Mouse (Mus musculus) spleen, postnatal 36 days (tissue): Measurements from ENCODE around the gene Cacng2.
"Not testable (repeated sequence)": the region's sequence is repeated elsewhere in the genome, so short reads cannot be mapped to it uniquely, and the experiment has no call there.

ENCODE experiments used
- DNase-seq, 2 experiments: peaks; one replicate each; pipeline ENCODE4 v3.0.0; 2022; ENCODE audit warnings: low spot score in 2 of 2, mixed read lengths in 1 of 2

Cacng2 gene

GRCm38 (mm10) chr15:78008206-78008605, 111.6 kb downstream of the Cacng2 start:
- DNase-seq: not testable (repeated sequence)

GRCm38 (mm10) chr15:78003929-78004328, 115.9 kb downstream of the Cacng2 start:
- DNase-seq: no peak

GRCm38 (mm10) chr15:78001400-78001799, 118.4 kb downstream of the Cacng2 start:
- DNase-seq: no peak

- DNase-seq: no peak
Observed at GRCm38 (mm10) chr15:77988541-77988940, 131.3 kb downstream of the Cacng2 start.

- no peak for DNase-seq
Observed at GRCm38 (mm10) chr15:77983391-77983790, 136.4 kb downstream of the Cacng2 start.

DNA sequence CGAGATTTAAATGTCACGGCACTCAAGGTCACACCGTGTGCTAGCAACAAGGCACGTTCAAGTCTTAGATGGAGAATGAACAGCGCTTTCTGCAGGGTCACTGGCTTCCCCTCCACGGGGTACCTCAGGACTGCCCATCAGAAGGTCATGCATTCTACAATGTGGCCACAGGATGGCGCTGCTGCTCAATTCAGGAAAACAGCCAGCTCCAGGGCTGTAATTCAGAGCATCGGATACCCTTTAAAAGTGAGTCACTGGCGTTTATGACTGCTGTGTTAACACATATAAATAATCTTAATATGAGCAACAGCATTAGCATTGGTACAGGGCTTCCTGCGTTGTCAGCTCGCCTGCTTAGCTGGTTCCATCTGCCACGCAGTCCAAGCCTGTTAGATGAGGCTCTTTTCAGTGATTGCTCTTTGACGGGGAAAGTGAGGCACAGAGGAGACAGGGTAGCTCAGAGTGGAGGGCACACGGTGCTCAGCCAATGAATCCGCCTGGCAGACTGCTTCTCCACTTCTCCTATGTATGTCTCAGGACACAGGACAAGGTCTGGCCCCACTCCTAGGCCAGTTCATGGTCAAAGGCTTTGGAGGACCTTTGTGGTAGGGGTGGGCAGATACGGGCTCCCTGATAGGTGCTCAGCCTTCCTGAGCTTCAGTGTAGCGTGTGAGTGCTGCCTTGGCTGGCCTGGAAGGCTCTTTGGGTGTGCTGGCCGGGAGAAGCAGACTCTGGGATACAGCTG, 137.5 kb downstream of the Cacng2 start:
- peak in 1 of 2 experiments; percentile 37 for DNase-seq

- DNase-seq: no peak
Observed at GRCm38 (mm10) chr15:77981181-77981680, 138.6 kb downstream of the Cacng2 start.

- no peak for DNase-seq
Observed at GRCm38 (mm10) chr15:77979427-77979865, 140.4 kb downstream of the Cacng2 start.

- peak in 1 of 2 experiments; percentile 21 for DNase-seq
Observed at GRCm38 (mm10) chr15:77977663-77978062, 142.2 kb downstream of the Cacng2 start.

GRCm38 (mm10) chr15:77974165-77974841, 145.5 kb downstream of the Cacng2 start:
- DNase-seq: no peak

DNA sequence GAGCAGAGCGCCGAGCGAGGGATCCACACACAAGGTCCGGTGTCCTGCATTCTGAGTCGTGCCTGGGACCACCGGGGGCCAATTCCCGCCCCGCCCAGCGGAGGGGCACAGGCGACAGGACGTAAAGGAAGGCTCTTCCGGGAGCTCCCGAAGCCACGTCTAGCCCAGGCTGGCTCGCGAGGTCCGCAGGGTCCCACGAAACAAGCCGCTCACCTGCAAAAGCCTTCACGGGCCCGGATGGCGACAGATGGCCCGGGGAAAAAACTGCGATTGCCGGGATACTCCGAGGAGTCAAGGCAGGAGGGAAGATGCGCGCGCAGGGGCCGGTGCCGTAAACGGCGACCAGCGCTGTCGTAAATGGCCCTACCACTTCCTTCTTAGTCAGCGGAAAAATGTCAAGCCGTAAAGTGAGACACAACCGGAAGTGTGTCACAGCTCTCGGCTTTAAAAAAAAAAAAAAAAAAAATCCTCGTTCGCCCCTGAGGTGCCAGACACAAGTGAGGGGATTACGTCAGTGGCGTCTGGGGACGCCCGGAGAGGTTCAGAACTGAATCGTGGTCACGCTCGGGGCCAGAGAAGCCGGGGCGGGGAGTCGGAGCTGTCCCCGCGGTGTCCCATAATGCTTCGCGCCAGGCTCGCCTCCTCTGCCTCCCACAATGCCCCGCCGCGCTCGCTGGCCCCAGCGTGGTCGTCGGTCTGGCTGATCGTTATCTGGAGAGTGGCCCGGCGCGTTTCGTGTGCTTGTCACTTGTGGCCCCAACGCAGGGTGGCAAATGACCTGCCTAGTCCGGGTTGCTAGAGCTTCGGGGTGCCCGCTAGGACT, 149.1 kb downstream of the Cacng2 start, which contains the start of gene Eif3d:
Gene Eif3d, minus strand, starts transcription at position 344 of the 823 bp plus-strand sequence.
- DNase-seq: peak; percentile 92 to 96

DNA sequence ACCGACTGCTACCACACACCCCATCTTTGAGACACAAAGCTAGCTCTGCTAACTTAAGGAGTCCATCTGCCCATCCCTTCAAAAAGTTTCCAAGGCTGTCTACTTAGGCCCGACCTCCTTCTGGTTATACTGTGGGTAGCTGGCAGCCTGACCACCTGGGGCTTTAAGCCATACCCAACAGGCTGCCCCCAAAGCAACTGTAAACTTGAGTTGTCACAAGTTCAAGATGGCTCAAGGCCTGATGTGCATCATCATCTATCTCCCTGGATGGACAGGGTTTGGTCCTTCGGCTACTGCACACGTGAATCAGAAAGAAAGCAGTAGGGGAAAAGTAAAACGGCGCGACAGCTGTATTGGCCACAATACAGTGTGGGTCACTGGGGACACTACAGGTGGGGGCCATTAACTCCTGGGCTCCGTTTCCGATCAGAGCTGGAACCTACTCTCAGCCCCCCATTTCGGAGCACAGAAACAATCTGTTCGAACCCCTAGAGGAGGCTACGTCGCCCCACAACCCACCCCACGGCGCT, 149.8 kb downstream of the Cacng2 start:
- no peak for DNase-seq

DNA sequence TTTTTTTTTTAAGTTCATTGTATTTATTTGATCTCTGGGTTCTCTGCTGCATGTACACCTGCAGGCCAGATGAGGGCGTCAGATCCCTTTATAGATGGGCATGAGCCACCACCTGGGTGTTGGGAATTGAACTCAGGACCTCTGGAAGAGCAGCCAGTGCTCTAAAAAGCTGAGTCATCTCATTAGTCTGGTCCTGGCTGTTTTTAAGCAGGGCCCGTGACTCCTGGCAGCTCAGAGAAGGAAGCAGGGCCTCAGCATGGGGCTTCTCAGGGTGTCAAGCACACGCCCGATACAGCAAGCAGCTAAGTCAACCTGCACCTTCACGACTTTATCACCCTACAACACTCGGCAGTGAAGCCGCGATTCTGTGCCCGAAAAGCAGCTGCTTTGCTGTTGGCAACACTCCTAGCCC, 154.7 kb downstream of the Cacng2 start:
- DNase-seq: no peak

- no peak for DNase-seq
Observed at GRCm38 (mm10) chr15:77962447-77962846, 157.4 kb downstream of the Cacng2 start.

DNA sequence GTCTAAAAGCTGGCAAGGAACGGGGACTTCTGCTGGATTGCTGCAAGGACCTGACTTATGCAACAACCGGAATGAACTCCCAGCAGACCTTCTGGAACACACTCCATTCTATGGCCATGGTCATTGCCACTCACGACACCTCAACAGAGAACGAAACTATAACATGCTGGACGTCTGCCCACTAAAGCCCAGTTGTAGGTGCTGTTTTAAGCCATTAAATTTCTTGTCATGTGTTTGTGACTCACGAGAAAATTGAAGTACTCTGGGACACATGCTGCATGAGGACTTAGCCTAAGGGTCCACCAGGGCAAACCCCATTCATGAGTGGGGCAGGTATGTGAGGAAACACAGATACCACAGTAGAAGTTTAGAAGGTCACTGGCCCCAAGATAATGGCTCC, 159.1 kb downstream of the Cacng2 start:
- DNase-seq: no peak

DNA sequence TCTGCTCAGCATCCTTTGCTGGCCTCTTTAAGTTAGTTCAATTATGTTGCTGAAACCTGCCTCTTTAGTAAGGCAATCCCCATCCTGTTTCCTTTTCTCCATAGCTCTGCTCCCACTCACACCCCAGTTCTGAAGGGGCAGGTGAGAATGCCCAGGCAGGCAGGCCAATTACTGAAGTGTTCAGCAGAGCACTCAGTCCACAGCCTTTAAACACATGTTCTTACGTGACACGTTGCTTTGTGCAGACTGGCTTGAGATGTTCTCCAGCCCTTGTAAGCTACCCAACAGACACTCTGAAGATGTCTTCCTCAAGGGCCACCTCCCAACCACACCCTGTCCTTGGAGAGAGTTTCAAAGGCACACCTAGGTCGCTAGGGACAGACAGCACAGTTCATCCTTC, 161.8 kb downstream of the Cacng2 start:
- DNase-seq: no peak

DNA sequence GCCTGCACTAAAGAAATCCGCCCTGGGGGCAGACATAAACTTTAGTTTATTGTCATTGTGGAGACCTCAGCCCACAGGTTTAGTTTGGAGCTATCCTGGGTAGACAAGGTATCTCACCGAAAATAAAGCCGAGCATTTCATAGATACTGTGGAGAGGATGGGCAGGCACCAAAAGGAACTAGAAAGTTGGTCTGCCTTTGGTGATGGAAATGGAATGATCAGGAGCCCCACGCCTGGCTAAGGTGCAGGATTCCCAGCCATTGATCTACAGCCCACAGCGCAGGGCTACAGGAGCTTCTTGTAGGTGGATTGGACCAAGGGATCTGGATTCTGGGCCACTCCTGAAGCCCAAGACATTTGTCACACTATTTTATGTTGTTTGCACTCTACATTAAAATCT, 162.2 kb downstream of the Cacng2 start:
- no peak for DNase-seq

- DNase-seq: peak; percentile 86 to 88
Observed at GRCm38 (mm10) chr15:77956404-77956901, 163.4 kb downstream of the Cacng2 start, which contains the start of gene Foxred2. TSS of gene Foxred2 (minus strand) at chr15:77956722.

DNA sequence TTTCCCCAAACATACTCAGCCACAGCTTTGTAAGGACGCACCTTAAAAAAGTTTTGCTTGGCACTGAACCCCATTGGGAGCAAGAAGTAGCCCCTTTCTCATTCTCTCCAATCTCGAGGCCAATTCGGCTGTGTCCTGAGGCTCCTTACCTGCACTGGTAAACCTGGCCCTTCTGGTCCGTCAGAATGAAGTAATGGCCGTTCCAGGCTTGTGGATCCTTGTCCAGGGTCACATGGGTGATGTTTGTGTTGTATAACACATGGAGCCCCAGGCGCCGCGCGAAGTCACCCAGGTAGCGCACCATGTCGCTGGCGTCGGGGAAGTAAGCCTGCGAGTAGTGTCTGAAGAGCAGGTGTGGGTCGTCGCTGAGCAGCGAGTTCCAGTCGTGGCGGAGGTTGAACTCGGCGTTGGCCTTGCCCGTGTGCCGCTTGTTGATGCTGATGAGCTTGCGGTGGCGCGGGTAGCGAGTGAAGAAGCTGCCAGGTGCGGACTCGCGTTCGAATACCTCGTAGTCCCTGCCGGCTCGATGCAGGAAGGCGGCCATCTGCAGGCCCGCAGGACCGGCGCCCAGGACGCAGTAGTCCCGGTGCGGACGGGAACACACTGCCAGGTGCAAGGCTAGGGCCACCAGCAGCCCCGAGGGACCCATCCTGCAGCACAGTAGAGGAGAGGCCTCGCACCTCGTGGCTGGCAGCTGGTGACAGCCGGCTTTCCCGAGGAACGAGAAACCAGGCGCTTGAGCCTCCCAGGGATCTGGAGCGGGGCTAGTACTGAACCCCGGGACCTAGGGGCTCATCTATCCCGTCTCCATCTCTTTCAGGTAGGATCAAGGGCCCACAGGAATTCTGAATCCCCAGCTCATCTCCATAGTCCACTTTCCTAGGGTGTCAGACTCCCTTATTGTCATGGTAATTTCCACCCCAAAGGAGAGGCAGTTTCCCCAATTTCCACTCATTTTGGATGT, 164.1 kb downstream of the Cacng2 start:
- no peak for DNase-seq

DNA sequence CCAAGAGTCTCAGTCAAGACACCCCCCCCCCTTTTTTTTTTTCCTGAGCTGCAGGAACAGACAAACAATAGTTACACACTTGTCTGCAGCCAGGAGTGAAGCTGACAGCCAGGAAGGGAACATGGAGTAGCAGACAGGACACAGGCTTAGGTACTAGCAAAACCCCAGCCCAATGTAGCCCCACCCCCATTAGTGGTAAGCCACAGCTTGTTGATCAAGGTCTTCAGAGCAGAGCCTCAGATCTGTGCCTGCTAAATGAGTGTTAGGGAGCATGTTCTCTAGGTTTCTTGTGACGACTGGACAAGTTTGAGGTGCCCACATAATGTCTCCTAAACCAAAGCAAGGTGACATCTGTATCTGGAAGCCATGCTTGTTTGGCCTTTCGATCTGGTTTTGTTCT, 165.5 kb downstream of the Cacng2 start:
- DNase-seq: no peak
